Mouse (Mus musculus) intestine, embryonic 14.5 days (tissue): ENCODE results near the gene Tdrd9. TPM values are rescaled to one million over a fixed set of nuclear protein-coding genes. Genes with fewer than 3 reads are reported as not detected.

Experiments used
- ATAC-seq: fragments of 200-750 bp; cut with Nextera tagmentation; replicated peaks from 2 replicates; pipeline ENCODE4 v1.8.0; 2017; ENCODE audit warnings: low read depth, moderate number of reproducible peaks, moderate TSS enrichment, moderate library complexity; ENCODE audit not compliant: low FRiP score, low TSS enrichment
- DNase-seq: peaks from one replicate; pipeline ENCODE4 v3.0.0-alpha.2; 2018; ENCODE audit warnings: low spot score
- H3K27ac ChIP-seq: fragments of 300-500 bp; sonication (generic); 2 replicates; pipeline ENCODE4 v1.5.1; 2014; ENCODE audit warnings: low read depth, mild to moderate bottlenecking, control low read depth
- H3K27me3 ChIP-seq: fragments of 300-500 bp; sonication (generic); replicated peaks from 2 replicates; pipeline ENCODE4 v1.6.1; 2014; ENCODE audit warnings: low read length, control low read depth; ENCODE audit not compliant: control insufficient read depth, insufficient read depth
- H3K36me3 ChIP-seq: fragments of 300-500 bp; sonication (generic); 2 replicates; pipeline ENCODE4 v1.6.1; 2014; ENCODE audit warnings: low read length, control low read depth; ENCODE audit not compliant: control insufficient read depth, insufficient read depth
- H3K4me1 ChIP-seq: fragments of 300-500 bp; sonication (generic); replicated peaks from 2 replicates; pipeline ENCODE4 v1.6.1; 2014; ENCODE audit warnings: low read length, control low read depth, mixed read lengths; ENCODE audit not compliant: control insufficient read depth, insufficient read depth
- H3K4me2 ChIP-seq: fragments of 300-500 bp; sonication (generic); 2 replicates; pipeline ENCODE4 v1.6.1; 2014; ENCODE audit warnings: low read length
- H3K4me3 ChIP-seq: fragments of 300-500 bp; sonication (generic); 2 replicates; pipeline ENCODE4 v1.5.1; 2014; ENCODE audit warnings: low read depth, low read length, control low read depth, mixed read lengths
- H3K9ac ChIP-seq: fragments of 300-500 bp; sonication (generic); 2 replicates; pipeline ENCODE4 v1.6.1; 2014; ENCODE audit warnings: mild to moderate bottlenecking, low read length
- H3K9me3 ChIP-seq: fragments of 300-500 bp; sonication (generic); 2 replicates; pipeline ENCODE4 v1.6.1; 2016; ENCODE audit warnings: low read length, control low read depth; ENCODE audit not compliant: control insufficient read depth
- WGBS: fragments of 180-500 bp; shearing (Covaris S2); extraction: QIAGEN DNeasy Blood & Tissue Kit; methylation state at CpG from one replicate; pipeline ENCODE4 v1.1.7; 2014; 5-methylcytosine and 5-hydroxymethylcytosine counted together
- polyA plus RNA-seq: library from polyadenylated mRNA; unstranded; fragments of >200 nt; fragmentation: Nextera tagmentation; extraction: Ambion mirVana; gene quantifications from 2 replicates; pipeline ENCODE4 v1.2.1, GENCODE M21; 2014

Gene Tdrd9
- polyA plus RNA-seq, 1 experiment from 2014 or later, result 0.28 TPM

- H3K27ac ChIP-seq, result no peak overlapping the region
- H3K36me3 ChIP-seq, result no peaks in the 10 kb centered on the region
- H3K4me3 ChIP-seq, result no peak overlapping the region
- H3K4me1 ChIP-seq, result no peaks in the 10 kb centered on the region
- WGBS, result 62% methylated on average over 13 of the region's 13 CpGs
- H3K27me3 ChIP-seq, result no peaks in the 10 kb centered on the region
- no peak overlapping the region for H3K9ac ChIP-seq
- no peak overlapping the region for H3K4me2 ChIP-seq
- DNase-seq, result no peak
- no peaks in the 10 kb centered on the region for H3K9me3 ChIP-seq
- ATAC-seq, result no peak
These were observed 124.8 kb downstream of the Tdrd9 start for GRCm38 (mm10) chr12:112096051-112096732.

GRCm38 (mm10) chr12:112096733-112097117, 125.4 kb downstream of the Tdrd9 start:
- Histone ChIP-seq H3K9me3 (no peaks in the 10 kb centered on the region), H3K36me3 (no peaks in the 10 kb centered on the region), H3K9ac (no peak overlapping the region), H3K27ac (no peak overlapping the region), H3K4me3 (no peak overlapping the region), H3K4me1 (no peaks in the 10 kb centered on the region), H3K4me2 (no peak overlapping the region), H3K27me3 (no peaks in the 10 kb centered on the region)
- ATAC-seq (no peak), DNase-seq (no peak)
- 78% methylated on average over 8 of the region's 8 CpGs for WGBS

- Histone ChIP-seq H3K9ac (no peak overlapping the region), H3K4me3 (no peak overlapping the region), H3K36me3 (no peaks in the 10 kb centered on the region), H3K4me1 (no peaks in the 10 kb centered on the region), H3K27ac (no peak overlapping the region), H3K4me2 (no peak overlapping the region), H3K27me3 (no peaks in the 10 kb centered on the region), H3K9me3 (no peaks in the 10 kb centered on the region)
- 66% methylated on average over 4 of the region's 4 CpGs for WGBS
- ATAC-seq (no peak), DNase-seq (no peak)
These were observed 128.7 kb downstream of the Tdrd9 start for GRCm38 (mm10) chr12:112100106-112100505.

DNA sequence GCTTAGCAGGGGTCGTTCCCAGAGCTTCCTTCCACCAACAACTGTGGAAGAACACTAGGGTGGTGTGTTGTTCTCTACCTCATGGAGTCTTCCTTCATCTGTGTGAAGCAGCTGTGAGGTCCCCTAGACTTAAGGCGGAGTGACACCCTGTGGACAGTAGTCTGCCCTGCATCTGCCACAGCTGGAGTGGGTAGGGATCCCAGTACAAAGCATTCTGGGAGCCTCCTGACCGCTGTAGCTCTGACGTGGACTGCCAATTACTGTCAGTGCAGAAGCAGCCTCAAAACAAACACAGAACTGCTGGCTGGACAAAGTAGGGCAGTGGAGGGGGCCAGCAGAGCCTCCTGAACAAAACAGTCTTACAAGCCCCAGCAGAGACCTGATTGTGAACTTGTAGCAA, 129.7 kb downstream of the Tdrd9 start:
- 51% methylated on average over 4 of the region's 4 CpGs for WGBS
- DNase-seq (no peak), ATAC-seq (no peak)

DNA sequence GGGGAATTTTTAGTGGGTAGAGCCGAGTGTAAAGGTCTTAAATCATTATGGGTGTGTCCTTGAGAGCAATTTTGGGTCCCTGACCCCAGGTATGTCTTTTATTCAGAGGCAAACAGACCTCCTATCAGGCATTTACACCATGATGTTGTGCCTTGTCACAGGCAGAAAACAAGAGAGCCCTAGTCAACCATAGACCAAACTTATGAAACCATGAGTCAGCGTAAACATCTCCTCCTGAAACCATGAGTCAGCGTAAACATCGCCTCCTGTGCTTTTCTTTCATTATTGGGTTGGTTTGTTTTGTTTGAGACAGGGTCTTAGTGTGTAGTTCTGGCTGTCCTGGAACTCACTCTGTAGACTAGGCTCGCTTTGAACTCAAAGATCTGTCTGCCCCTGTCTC, 131.8 kb downstream of the Tdrd9 start:
- Histone ChIP-seq H3K9ac (no peak overlapping the region), H3K4me2 (no peak overlapping the region), H3K27me3 (no peaks in the 10 kb centered on the region), H3K36me3 (no peaks in the 10 kb centered on the region), H3K4me1 (peaks cover 9% of the 10 kb centered on the region), H3K27ac (no peak overlapping the region), H3K9me3 (no peaks in the 10 kb centered on the region), H3K4me3 (no peak overlapping the region)
- DNase-seq (no peak), ATAC-seq (no peak)
- 86% methylated on average over 5 of the region's 5 CpGs for WGBS

More for the DNA sequence above, 129.7 kb downstream of the Tdrd9 start:
- Histone ChIP-seq H3K4me2 (no peak overlapping the region), H3K4me3 (no peak overlapping the region), H3K9ac (no peak overlapping the region), H3K27ac (no peak overlapping the region), H3K36me3 (no peaks in the 10 kb centered on the region), H3K9me3 (no peaks in the 10 kb centered on the region), H3K4me1 (no peaks in the 10 kb centered on the region), H3K27me3 (no peaks in the 10 kb centered on the region)

- H3K4me1 ChIP-seq, result peaks cover 9% of the 10 kb centered on the region
- H3K4me3 ChIP-seq, result no peak overlapping the region
- no peak overlapping the region for H3K9ac ChIP-seq
- H3K4me2 ChIP-seq, result no peak overlapping the region
- ATAC-seq, result no peak
- H3K27me3 ChIP-seq, result no peaks in the 10 kb centered on the region
- DNase-seq, result no peak
- H3K36me3 ChIP-seq, result no peaks in the 10 kb centered on the region
- 88% methylated on average over 11 of the region's 11 CpGs for WGBS
- H3K27ac ChIP-seq, result no peak overlapping the region
- H3K9me3 ChIP-seq, result no peaks in the 10 kb centered on the region
These were observed 133.5 kb downstream of the Tdrd9 start for GRCm38 (mm10) chr12:112104890-112105289.

- Histone ChIP-seq H3K36me3 (no peaks in the 10 kb centered on the region), H3K4me1 (peaks cover 9% of the 10 kb centered on the region), H3K27me3 (no peaks in the 10 kb centered on the region), H3K4me3 (peak within 1 kb of the TSS; percentile 27), H3K9ac (0 out of 2 replicates have a peak within 1 kb of the TSS, but pooled peaks have one; percentile 16), H3K9me3 (no peaks in the 10 kb centered on the region), H3K4me2 (peak within 1 kb of the TSS; percentile 48), H3K27ac (no peak within 1 kb of the TSS)
- peak; percentile 84 for ATAC-seq
- whole genome bisulfite sequencing, result under 1% methylated on average over 14 of the region's 14 CpGs
- peak; percentile 74 for DNase-seq
These were observed 135.2 kb downstream of the Tdrd9 start, which contains the start of gene Aspg for GRCm38 (mm10) chr12:112106541-112106971. TSS of gene Aspg (plus strand) at chr12:112106679.

- Histone ChIP-seq H3K4me2 (peak overlapping the region; percentile 48), H3K9ac (no peak overlapping the region), H3K36me3 (no peaks in the 10 kb centered on the region), H3K27ac (no peak overlapping the region), H3K9me3 (no peaks in the 10 kb centered on the region), H3K4me1 (peaks cover 9% of the 10 kb centered on the region), H3K27me3 (no peaks in the 10 kb centered on the region), H3K4me3 (no peak overlapping the region; the same call in 1 of the 2 replicates)
- no peak for ATAC-seq
- WGBS, result 88% methylated on average over 8 of the region's 8 CpGs
- DNase-seq, result no peak
These were observed 136.3 kb downstream of the Tdrd9 start for GRCm38 (mm10) chr12:112107685-112108084.
